Mouse (Mus musculus): ENCODE measurements at regions not wholly inside any gene's neighbourhood (a gene's known extent, or its start where the extent isn't known, plus 50 kb on each side); places are given as distances from the start of the nearest gene placed in this dataset.

GRCm38 (mm10) chr10:21239451-21239850 is 56.3 kb upstream of the Hbs1l start:
- Histone ChIP-seq H3K9me3 (no peaks in the 10 kb centered on the region), H3K36me3 (no peaks in the 10 kb centered on the region), H3K4me1 (peaks cover 6% of the 10 kb centered on the region), H3K9ac (no peak overlapping the region), H3K27ac (no peak overlapping the region), H3K4me3 (no peak overlapping the region), H3K27me3 (no peaks in the 10 kb centered on the region), H3K4me2 (replicated peaks) (no peak overlapping the region)
- no peak for ATAC-seq (ENCODE audit: low FRiP score, low read depth)
- 62% methylated on average over 2 of the region's 2 CpGs for WGBS

GRCm38 (mm10) chr10:21241557-21242222 is 54.1 kb upstream of the Hbs1l start:
- H3K9ac ChIP-seq, result no peak overlapping the region
- H3K27me3 ChIP-seq, result no peaks in the 10 kb centered on the region
- no peaks in the 10 kb centered on the region for H3K4me1 ChIP-seq
- no peak overlapping the region for H3K27ac ChIP-seq
- no peak for ATAC-seq (ENCODE audit: low FRiP score, low read depth)
- no peak overlapping the region for H3K4me3 ChIP-seq
- 86% methylated on average over 6 of the region's 6 CpGs for whole genome bisulfite sequencing
- no peaks in the 10 kb centered on the region for H3K9me3 ChIP-seq
- H3K36me3 ChIP-seq, result no peaks in the 10 kb centered on the region
- H3K4me2 ChIP-seq (replicated peaks), result no peak overlapping the region

GRCm38 (mm10) chr10:21242471-21243231 is 53.1 kb upstream of the Hbs1l start:
- no peak overlapping the region for H3K4me2 ChIP-seq (replicated peaks)
- no peak overlapping the region for H3K4me3 ChIP-seq
- H3K27me3 ChIP-seq, result no peaks in the 10 kb centered on the region
- no peak overlapping the region for H3K27ac ChIP-seq
- ATAC-seq (ENCODE audit: low FRiP score, low read depth), result no peak
- no peak overlapping the region for H3K9ac ChIP-seq
- H3K36me3 ChIP-seq, result no peaks in the 10 kb centered on the region
- H3K4me1 ChIP-seq, result no peaks in the 10 kb centered on the region
- 77% methylated on average over 16 of the region's 16 CpGs for WGBS
- H3K9me3 ChIP-seq, result no peaks in the 10 kb centered on the region

GRCm38 (mm10) chr10:21244849-21245453 is 50.8 kb upstream of the Hbs1l start:
- Histone ChIP-seq H3K9ac (no peak overlapping the region), H3K9me3 (no peaks in the 10 kb centered on the region), H3K27me3 (no peaks in the 10 kb centered on the region), H3K4me3 (no peak overlapping the region), H3K36me3 (no peaks in the 10 kb centered on the region), H3K4me1 (no peaks in the 10 kb centered on the region), H3K27ac (no peak overlapping the region), H3K4me2 (replicated peaks) (no peak overlapping the region)
- 85% methylated on average over 4 of the region's 4 CpGs for WGBS
- ATAC-seq (ENCODE audit: low FRiP score, low read depth), result no peak

GRCm38 (mm10) chr10:21245558-21245957 is 50.2 kb upstream of the Hbs1l start:
- H3K4me2 ChIP-seq (replicated peaks), result no peak overlapping the region
- ATAC-seq (ENCODE audit: low FRiP score, low read depth), result no peak
- WGBS, result 78% methylated on average over 5 of the region's 5 CpGs

More at GRCm38 (mm10) chr10:21245558-21245957, 50.2 kb upstream of the Hbs1l start:
- no peak overlapping the region for H3K27ac ChIP-seq
- H3K36me3 ChIP-seq, result no peaks in the 10 kb centered on the region
- no peaks in the 10 kb centered on the region for H3K4me1 ChIP-seq
- no peak overlapping the region for H3K9ac ChIP-seq
- H3K4me3 ChIP-seq, result no peak overlapping the region
- no peaks in the 10 kb centered on the region for H3K9me3 ChIP-seq
- H3K27me3 ChIP-seq, result no peaks in the 10 kb centered on the region

Data from limb, embryonic 13.5 days (tissue).